Mouse (Mus musculus) thymus, postnatal 36 days (tissue): ENCODE results near the gene Npy4r.

Experiments
- DNase-seq, 2 experiments: peaks; one replicate each; pipeline ENCODE4 v3.0.0; 2022; ENCODE audit warnings: mixed read lengths in 2 of 2

Gene Npy4r

DNA sequence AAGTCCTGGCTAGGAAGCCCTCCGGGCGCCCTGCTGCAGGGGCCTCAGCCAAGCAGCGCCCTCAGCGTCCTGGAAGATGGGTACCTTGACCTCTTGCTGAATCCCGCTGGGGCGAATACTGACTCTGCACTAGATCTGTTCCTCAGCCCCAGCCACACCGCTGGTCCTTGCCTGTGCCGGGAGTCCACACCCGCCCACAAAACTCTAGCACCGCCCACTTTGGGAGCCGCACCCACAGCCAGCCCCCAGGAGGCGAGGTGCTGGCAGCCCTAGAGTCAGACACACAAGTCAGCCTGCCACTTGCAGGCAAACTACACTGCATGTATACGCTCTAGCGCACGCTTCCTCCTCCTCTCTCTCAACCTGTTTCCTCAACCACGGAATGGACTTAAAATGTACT, at the start of gene Npy4r:
Npy4r (minus strand) TSS at position 148 of the 400 bp plus-strand sequence.
- peak; percentile 4 to 25 for DNase-seq

GRCm38 (mm10) chr14:34201231-34202035, 49.1 kb upstream of the Npy4r start, which contains the start of gene Gprin2:
Gprin2 (minus strand) TSS chr14:34201653.
- peak; percentile 8 to 24 for DNase-seq

- DNase-seq = no peak
Measured at GRCm38 (mm10) chr14:34200738-34201230, 48.5 kb upstream of the Npy4r start.

DNA sequence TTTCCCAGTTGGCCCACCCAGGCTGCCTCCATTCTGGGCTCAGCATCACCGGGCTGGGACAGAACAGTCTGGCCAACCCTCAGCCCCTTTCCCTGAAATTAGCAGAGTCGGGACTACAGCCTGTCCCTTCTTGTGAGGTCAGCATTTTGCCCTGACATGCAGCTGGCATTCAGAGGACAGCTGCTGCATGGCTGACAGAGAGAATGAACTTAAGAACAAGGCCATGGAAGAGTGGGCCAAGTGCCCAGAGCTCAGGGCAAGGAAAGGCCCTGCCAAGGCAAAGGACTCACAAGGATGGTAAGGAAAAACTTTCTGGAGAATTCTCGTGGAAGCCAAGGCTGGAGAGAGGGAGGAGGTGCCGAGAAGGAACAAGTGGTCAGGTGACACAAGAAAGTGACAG, 44.4 kb upstream of the Npy4r start:
- DNase-seq = no peak

DNA sequence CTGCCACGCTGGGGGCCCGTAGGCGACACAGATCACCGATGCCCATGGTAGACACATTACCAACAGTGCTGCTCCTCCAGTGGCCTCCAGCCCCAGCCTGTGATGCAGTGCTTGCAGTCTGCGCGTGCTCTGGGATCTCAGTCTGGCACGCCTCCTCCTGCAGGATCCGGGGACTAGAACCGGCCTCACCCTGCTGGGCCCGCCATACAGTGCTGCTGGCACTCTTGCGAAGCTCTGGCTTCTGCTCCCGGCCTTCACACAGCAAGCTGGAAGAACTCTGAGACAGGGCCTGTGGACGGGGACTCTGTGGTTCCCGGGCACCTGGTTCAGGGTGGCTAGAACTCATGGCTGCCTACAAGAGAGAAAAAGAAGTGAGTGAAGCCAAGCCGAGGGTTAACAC, 43.2 kb upstream of the Npy4r start:
- DNase-seq = no peak

GRCm38 (mm10) chr14:34193879-34194278, 41.6 kb upstream of the Npy4r start:
- DNase-seq = no peak

DNA sequence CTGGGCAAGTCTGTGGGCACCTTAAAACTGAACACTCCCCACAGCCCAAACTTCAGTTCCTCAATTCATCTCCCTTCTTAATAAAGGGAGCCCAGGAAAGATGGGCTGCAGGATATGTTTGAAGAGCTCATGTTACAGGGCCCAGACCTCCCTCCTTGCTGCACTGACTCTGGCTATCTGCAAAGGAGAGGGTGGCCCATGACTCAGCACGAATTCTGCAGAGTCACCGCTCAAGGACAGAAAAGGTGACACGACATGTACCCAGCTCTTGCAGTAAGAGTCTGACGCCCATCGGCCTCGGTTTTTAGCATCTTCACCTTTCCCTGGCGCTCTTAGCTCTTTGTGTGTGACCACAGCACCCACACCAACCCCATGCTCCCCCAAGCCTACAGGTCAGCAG, 38.1 kb upstream of the Npy4r start:
- DNase-seq = no peak

DNA sequence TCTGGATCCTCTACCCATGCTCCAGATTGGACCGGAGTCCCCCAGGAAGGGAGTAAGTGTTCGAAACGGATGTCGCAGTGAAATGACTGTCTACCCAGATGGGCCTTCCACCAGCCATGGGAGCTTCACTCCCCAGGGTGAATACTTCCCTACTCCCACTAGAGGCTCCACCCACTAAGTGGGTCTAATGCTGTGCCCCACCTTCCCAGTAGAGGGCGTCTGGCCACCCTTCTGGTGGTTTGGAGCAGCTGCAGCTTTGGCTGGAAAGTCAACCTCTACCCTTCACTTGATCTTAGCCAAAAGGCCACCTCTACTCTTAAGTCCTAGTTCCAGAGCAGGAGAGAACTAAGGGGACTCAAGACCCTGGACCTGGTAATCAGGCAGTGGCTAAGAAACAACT, 36.3 kb upstream of the Npy4r start:
- DNase-seq = peak; percentile 22 to 35

DNA sequence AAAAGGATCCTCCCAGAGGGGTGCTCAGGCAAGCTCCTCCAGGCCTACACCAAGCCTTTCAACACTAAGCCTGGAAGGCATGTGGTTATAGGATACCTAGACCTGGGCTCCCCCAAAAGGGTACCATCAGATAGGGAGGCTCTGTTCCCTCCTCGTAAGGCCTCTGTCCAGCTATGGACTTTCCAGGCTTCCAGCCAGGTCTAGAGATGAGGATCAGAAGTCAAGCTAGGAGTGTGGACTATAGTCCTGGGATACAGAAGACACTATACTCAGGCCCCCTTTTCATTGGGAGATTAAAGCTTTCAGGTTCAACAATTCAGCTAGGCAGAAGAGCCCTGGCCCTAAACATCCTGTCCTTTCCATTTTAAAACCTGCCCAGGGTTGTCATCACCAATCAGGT, 30.8 kb upstream of the Npy4r start:
- no peak for DNase-seq

- DNase-seq = no peak
Measured at GRCm38 (mm10) chr14:34179351-34179750, 27.1 kb upstream of the Npy4r start.

DNA sequence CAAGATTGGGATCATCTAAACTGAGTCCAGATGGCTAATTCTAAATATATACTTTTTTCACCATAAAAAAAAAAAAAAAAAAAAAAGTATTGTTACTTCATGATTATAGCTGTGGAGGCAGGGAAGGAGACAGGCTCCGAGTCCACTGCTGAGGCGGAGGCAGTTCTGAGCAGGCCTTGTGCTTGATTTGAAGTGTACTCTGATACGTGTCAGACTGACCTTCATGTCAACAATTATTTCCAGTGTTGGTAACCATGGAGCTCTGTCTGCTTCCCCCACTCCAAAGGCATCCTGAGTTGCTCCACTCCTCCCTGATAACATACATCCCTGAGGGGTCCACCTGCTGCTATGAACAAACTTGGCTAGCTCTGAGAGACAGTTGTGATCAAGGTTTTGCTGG, 18.8 kb upstream of the Npy4r start:
- DNase-seq = no peak

DNA sequence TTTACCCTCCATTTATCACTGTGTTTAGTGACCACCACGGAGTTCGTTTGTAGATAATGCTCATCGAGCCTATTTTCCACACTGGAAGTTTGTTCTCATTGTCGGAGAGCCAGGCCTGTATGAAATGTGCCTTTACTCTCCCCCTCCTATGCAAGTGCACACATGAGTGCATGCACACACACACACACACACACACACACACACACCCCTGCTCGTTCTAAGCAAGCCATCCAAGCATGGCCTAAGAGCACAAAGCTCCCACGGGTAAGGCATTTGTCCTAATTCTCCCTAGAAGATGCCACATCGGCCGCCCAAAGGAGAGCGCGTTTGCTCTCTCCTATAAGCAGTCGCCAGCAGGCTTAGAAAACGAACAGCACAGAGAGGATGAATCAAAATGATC, 3.5 kb upstream of the Npy4r start:
- no peak for DNase-seq

DNA sequence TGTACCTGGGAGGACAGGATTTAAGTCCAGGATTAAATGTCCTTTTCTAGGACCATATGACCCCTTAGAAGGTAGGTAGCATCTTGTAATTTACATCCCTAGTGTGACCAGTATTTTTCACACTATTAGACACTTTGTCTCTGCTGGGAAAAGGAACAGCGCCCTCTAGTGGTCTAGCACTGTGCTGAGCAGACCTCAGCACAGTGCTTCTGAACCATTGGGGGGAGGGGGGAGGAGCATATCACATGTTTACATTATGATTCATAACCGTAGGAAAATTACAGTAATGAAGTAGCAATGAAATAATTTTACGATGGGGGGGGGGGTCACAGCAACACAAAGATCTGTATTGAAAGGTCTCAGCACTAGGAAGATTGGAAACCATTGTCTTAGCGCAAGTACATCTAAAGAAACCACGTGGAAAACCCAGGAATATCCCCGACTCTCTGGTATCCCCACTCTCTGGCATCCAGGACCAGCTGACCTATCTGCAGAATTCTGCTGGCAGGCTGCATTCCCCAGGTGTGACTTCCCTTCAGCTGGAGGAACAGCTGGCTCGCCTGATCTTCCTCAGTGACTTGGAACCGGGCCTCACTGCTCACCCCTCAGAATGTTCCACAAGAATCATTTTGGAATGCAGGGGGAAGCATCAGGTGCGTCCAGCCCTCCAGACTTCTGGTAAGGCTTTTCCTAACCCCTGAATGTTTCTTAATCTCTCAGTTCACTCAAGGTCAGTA, 2.5 kb upstream of the Npy4r start:
- DNase-seq = peak in 1 of 2 experiments; percentile 4

DNA sequence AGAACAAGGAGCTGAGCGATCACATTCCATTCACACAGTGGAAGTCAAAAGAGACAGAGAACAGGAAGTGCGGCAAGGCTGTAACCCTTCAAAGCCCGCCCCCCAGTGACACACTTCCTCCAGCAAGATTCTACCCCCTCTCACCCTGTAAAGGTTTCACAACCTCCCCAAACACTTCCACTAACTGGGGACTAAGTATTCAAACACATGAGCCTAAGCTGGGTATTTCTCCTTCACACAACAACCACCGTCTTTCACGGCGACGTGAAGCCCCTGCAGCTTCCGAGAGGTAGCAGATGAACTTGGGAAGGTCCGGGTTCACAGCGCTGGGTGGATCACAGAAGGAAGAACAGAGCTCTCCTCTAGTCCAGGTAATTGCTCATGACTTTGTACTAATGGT, 9.4 kb downstream of the Npy4r start:
- DNase-seq = no peak

GRCm38 (mm10) chr14:34142316-34142715, 10.0 kb downstream of the Npy4r start:
- no peak for DNase-seq

- DNase-seq = no peak
Measured at GRCm38 (mm10) chr14:34139671-34140664, 12.3 kb downstream of the Npy4r start.

DNA sequence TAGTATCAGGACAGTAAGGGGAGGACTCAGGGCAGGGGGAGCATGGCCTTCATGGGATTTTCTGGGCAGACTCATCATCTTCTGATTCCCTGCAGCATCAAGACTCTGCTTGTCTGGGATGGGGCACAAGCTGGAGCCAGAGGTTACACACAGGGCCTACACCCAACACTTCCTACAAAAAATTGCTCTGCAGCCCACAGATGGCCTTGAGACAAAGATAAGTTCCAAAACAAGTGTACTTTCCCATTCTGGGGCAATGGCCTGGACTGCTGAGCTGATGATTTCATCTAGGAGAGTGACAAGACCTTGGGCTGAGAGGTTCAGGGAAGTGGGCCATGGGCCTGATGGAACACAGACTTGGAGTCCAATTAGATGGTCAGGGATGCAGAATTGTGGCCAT, 16.9 kb downstream of the Npy4r start:
- DNase-seq = no peak

DNA sequence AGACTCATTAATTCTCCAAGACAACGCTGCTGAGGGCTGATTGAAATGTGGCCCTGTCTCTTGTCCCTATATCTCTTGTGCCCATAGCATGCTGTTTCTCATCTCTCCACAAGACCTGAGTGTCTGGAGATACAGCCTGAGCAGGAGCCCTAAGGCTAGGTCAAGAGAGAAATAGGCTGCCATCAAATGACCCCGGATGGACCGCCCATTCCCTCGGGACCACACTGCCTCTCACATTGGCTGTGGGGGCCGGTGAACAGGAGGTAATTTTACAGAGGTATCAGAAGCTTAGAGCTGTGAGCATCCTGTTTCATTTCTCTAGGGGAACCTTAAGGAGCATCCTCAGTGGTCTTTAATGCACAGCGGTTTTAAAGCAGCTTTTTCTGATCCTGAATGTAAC, 21.1 kb downstream of the Npy4r start:
- no peak for DNase-seq

GRCm38 (mm10) chr14:34121691-34122090, 30.6 kb downstream of the Npy4r start:
- DNase-seq = no peak

DNA sequence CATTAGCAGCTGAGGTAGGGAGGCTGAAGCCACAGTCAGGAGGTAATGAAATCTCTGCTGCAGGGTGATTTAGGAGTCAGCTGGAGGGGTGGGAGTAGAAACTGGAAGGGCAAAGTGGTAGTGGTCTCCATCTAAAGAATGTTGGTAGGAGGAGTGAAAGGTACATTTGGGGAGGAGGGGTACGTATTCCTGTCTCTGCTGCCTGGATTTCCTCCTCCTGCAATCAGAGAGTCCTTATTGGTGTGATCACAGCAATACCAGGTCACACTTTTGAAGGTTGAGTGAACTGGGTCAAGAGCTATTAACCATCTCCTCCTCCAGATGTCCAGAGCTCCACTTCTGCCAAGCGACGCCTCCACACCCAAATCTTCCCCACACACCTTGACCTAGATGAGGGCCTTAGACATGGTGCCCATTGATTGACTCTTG, 31.4 kb downstream of the Npy4r start:
- DNase-seq = no peak

DNA sequence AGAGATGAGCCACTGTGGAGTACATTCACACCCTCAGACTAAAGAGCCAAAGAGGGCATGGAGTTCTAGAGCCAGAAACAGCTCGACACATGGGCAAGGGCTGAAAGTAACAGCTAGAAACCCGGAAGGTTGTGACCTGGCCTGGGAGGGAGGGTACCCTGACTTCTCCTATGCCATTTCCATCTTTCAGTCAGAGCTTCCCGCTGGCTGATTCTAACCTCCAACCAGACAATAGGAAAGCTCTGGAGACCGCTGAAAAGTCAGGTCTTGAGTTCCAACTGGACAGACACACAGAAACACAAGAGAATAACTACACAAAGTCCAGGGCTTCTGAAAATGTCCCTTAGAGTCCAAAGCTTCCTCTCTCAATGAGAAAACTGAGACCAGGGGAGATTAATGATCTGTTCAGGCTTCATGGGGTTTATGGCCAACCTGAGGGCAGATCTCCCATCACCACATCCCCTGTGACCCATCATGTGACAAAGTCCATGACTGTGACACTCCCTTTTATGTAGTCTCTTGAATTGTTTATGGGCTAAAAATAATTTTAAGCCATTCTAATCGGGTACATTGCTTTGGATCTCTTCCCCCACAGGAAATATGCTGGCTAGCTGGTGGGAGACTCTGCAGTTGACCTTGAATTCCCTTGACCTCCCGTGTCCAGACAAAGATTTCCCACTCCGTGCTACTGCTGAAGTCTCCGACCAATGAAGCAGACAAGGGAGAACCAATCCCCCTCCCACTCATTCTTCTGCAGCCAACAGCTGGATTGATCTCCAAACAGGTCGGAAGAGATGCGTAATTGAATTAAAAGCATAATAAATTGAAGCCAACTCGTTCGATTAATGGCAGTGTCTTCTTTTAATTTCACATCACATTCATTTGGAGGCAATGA, 32.0 kb downstream of the Npy4r start:
- no peak for DNase-seq
